Mouse (Mus musculus): ENCODE measurements around the gene Crat.

DNA sequence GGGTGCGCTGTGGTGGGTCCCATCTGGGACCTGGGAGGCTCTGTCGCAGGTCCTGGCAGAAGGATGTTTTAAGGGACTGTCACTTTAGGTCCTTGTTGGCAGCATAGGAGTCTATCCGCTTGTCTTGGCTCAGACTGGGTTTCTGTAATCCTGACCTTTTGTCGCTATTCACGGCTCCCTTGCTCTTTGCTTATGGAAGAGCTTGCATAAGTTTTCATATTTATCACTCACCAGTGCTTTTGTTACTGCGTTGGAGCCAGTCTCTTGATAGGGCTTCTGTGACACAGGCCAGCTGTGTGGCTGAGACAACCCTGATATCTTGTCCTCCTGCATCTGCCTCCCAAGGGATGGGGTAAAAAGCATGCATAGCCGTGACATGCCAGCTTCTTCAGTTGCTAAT is 36.3 kb downstream of the Crat start:
- TF ChIP-seq CTCF (IDR thresholded peaks at IDR 0.05; ENCODE audit: borderline replicate concordance, control insufficient read depth, extremely low read depth, insufficient read depth, low read length, poor library complexity) (no peak), POLR2A (IDR thresholded peaks at IDR 0.05; ENCODE audit: control insufficient read depth, extremely low read depth, insufficient read depth, low read length, poor library complexity) (no peak)
